ENCODE assay signal across 9 mouse cellular contexts in genomic region chr15:79878725-79879136, GRCm38 (mm10). TPM values are rescaled to one million over a fixed set of nuclear protein-coding genes. Genes with fewer than 3 reads are reported as not detected.
DNase-seq lines count a peak whose midpoint lies in the region; ATAC-seq lines count a peak whose summit lies in the region.
"Had no signal": no experiment of that assay in that cellular context is flagged by ENCODE, and none has a peak within 500 bp of the region (broad histone marks: within the 10 kb centered on the region; RNA-seq: fewer than 3 reads in every experiment).

No protein-coding gene starts in this region.

- no peak overlapping the region for H3K4me3 ChIP-seq in hindbrain, embryonic 16.5 days (ENCODE audit: low read length)
- H3K4me3 ChIP-seq: neural tube, embryonic 12.5 days had no signal

- no peak overlapping the region; the same call in 1 of the 2 replicates for H3K9ac ChIP-seq in hindbrain, embryonic 16.5 days (ENCODE audit: low read depth, low read length)
- H3K9ac ChIP-seq: neural tube, embryonic 12.5 days had no signal

- H3K27me3 ChIP-seq in hindbrain, embryonic 16.5 days (replicated peaks; ENCODE audit: control insufficient read depth, insufficient read depth, low read length) = no peaks in the 10 kb centered on the region
- H3K27me3 ChIP-seq: neural tube, embryonic 12.5 days had no signal

- no peaks in the 10 kb centered on the region for H3K9me3 ChIP-seq in hindbrain, embryonic 16.5 days (ENCODE audit: control insufficient read depth, low read length)
- H3K9me3 ChIP-seq: neural tube, embryonic 12.5 days had no signal

- ATAC-seq in hindbrain, embryonic 16.5 days = no peak

- H3K4me2 ChIP-seq in hindbrain, embryonic 16.5 days (ENCODE audit: low read length) = peak overlapping the region; percentile 34; the same call in 1 of the 2 replicates
- H3K4me2 ChIP-seq: neural tube, embryonic 12.5 days had no signal

- peak overlapping the region; percentile 71 for H3K27ac ChIP-seq in hindbrain, embryonic 16.5 days (ENCODE audit: low read depth, low read length)
- H3K27ac ChIP-seq: neural tube, embryonic 12.5 days had no signal

- no peaks in the 10 kb centered on the region for H3K36me3 ChIP-seq in hindbrain, embryonic 16.5 days (ENCODE audit: control insufficient read depth, insufficient read depth, low read length)
- H3K36me3 ChIP-seq: neural tube, embryonic 12.5 days had no signal

- peaks cover 3% of the 10 kb centered on the region for H3K4me1 ChIP-seq in hindbrain, embryonic 16.5 days (ENCODE audit: control insufficient read depth, insufficient read depth, low read depth, low read length)

- 64% methylated on average over 6 of the region's 6 CpGs for WGBS in hindbrain, embryonic 16.5 days

- DNase-seq in kidney, adult 11 months = peak; percentile 17
- DNase-seq in kidney, adult 18-20 months = no peak
- DNase-seq in R1 (ENCODE audit: low read depth, low spot score) = peak; percentile 95
- DNase-seq in lung, postnatal 36 days = peak; percentile 70
- no peak for DNase-seq in adipocyte (ENCODE audit: low spot score)
- DNase-seq in layer of hippocampus, adult 9-11 months = no peak
- no peak for DNase-seq in spleen, adult 12 weeks (ENCODE audit: low spot score)

RNA-seq across cellular contexts. Expression of gene Apobec3, which starts 12.7 kb away (rescaled TPM):
- 4.5 and 5.1 TPM in 2 replicates for polyA plus RNA-seq in hindbrain, embryonic 16.5 days (2015; fragmentation: Nextera tagmentation; extraction: Ambion mirVana)

RNA-seq across cellular contexts. Expression of gene Cbx6, which starts 44.2 kb away (rescaled TPM):
- 65.2 and 67.2 TPM in 2 replicates for polyA plus RNA-seq in hindbrain, embryonic 16.5 days (2015; fragmentation: Nextera tagmentation; extraction: Ambion mirVana)

RNA-seq across cellular contexts. Expression of gene Npcd, which starts 44.7 kb away (rescaled TPM):
- 0.41 and 0.67 TPM in 2 replicates for polyA plus RNA-seq in hindbrain, embryonic 16.5 days (2015; fragmentation: Nextera tagmentation; extraction: Ambion mirVana)

Comparison
In these comparisons a context has a peak if more than half of its experiments do, and no peak if none do; other contexts are left out.
1. DNase-seq: peak in kidney, adult 11 months (single experiment), R1 (single experiment) and lung, postnatal 36 days (single experiment); none in kidney, adult 18-20 months (single experiment), adipocyte (single experiment), layer of hippocampus, adult 9-11 months (single experiment) and spleen, adult 12 weeks (single experiment).